Mouse (Mus musculus) limb, embryonic 14.5 days (tissue): ENCODE measurements around the gene Rps27. TPM values are rescaled to one million over a fixed set of nuclear protein-coding genes. Genes with fewer than 3 reads are reported as not detected.

Source experiments
- ATAC-seq: fragments of 200-750 bp; cut with Nextera tagmentation; 2 replicates; pipeline ENCODE4 v1.8.0; 2017; ENCODE audit warnings: low read depth, moderate number of reproducible peaks, moderate TSS enrichment; ENCODE audit not compliant: low FRiP score
- DNase-seq: peaks from one replicate; pipeline ENCODE4 v3.0.0-alpha.2; 2015; ENCODE audit warnings: low spot score
- H3K27ac ChIP-seq: fragments of 300-500 bp; sonication (generic); replicated peaks from 2 replicates; pipeline ENCODE4 v1.5.1; 2014; ENCODE audit warnings: low read depth, mild to moderate bottlenecking, low read length, moderate library complexity, mixed read lengths
- H3K27me3 ChIP-seq: fragments of 300-500 bp; sonication (generic); 2 replicates; pipeline ENCODE4 v1.6.1; 2014; ENCODE audit warnings: low read length, mixed read lengths; ENCODE audit not compliant: control insufficient read depth, insufficient read depth
- H3K36me3 ChIP-seq: fragments of 300-500 bp; sonication (generic); 2 replicates; pipeline ENCODE4 v1.6.1; 2014; ENCODE audit warnings: mild to moderate bottlenecking, low read length, moderate library complexity, mixed read lengths; ENCODE audit not compliant: control insufficient read depth, insufficient read depth
- H3K4me1 ChIP-seq: fragments of 300-500 bp; sonication (generic); 2 replicates; pipeline ENCODE4 v1.6.1; 2014; ENCODE audit warnings: antibody characterized with exemption, low read length, mixed read lengths; ENCODE audit not compliant: control insufficient read depth, insufficient read depth
- H3K4me2 ChIP-seq: fragments of 300-500 bp; sonication (generic); replicated peaks from 2 replicates; pipeline ENCODE4 v1.6.1; 2014; ENCODE audit warnings: low read depth, mild to moderate bottlenecking, low read length, moderate library complexity; ENCODE audit not compliant: severe bottlenecking
- H3K4me3 ChIP-seq: fragments of 300-500 bp; sonication (generic); replicated peaks from 2 replicates; pipeline ENCODE4 v1.5.1; 2014; ENCODE audit warnings: low read length
- H3K9ac ChIP-seq: fragments of 300-500 bp; sonication (generic); 2 replicates; pipeline ENCODE4 v1.6.1; 2014; ENCODE audit warnings: mild to moderate bottlenecking, low read depth, low read length, moderate library complexity; ENCODE audit not compliant: severe bottlenecking
- H3K9me3 ChIP-seq: fragments of 300-500 bp; sonication (generic); 2 replicates; pipeline ENCODE4 v1.6.1; 2016; ENCODE audit warnings: low read length; ENCODE audit not compliant: control insufficient read depth
- POLR2A ChIP-seq: fragments of 200-500 bp; IDR thresholded peaks from 2 replicates; pipeline ENCODE4 v1.8.0; 2012; ENCODE audit warnings: inconsistent platforms, mild to moderate bottlenecking, moderate library complexity, borderline replicate concordance; ENCODE audit not compliant: insufficient read depth, insufficient read length; ENCODE audit errors: extremely low read depth
- WGBS: fragments of 180-500 bp; shearing (Covaris S2); extraction: QIAGEN DNeasy Blood & Tissue Kit; methylation state at CpG from one replicate; pipeline ENCODE4 v1.1.7; 2014; 5-methylcytosine and 5-hydroxymethylcytosine counted together
- polyA plus RNA-seq, 2 experiments: library from polyadenylated mRNA; depleted of rRNA in 1 of 2; stranded (reverse) in 1 of 2; unstranded in 1 of 2; fragments of >200 nt; fragmentation: Nextera tagmentation in 1 of 2; extraction: Ambion mirVana in 1 of 2; gene quantifications; 2 replicates each; pipeline versions ENCODE4 v1.2.1 to v1.2.3; 2012 to 2014

Gene Rps27
- polyA plus RNA-seq, 2 experiments = 2,465 to 4,392 TPM

DNA sequence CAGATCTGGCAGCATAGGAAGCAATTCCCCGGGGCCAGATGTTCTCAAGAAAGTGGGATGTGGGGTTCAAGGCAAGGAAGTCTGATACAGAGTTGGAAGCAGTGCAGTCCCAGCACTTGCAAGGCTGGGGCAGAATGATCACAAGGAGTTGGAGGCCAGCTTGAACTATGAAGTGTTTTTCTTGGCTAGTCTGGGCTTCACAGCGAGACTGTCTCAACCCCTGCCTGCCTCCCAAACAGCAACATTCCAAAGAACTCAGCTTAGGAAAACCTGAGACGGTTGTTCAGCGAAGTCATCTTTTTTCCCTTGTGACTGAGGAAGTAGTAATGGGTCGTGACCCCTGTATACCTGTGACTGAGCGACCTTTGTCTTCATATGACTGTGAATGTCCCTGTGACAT is 37.3 kb upstream of the Rps27 start:
- 85% methylated on average over 6 of the region's 6 CpGs for WGBS
- ATAC-seq = no peak
- no peak overlapping the region for H3K27ac ChIP-seq
- H3K27me3 ChIP-seq = no peaks in the 10 kb centered on the region
- H3K4me1 ChIP-seq = peaks cover 17% of the 10 kb centered on the region
- H3K9me3 ChIP-seq = no peaks in the 10 kb centered on the region
- peaks cover 21% of the 10 kb centered on the region for H3K36me3 ChIP-seq
- TF ChIP-seq POLR2A = no peak
- no peak overlapping the region for H3K4me3 ChIP-seq
- H3K9ac ChIP-seq = no peak overlapping the region
- H3K4me2 ChIP-seq = no peak overlapping the region
- no peak for DNase-seq

DNA sequence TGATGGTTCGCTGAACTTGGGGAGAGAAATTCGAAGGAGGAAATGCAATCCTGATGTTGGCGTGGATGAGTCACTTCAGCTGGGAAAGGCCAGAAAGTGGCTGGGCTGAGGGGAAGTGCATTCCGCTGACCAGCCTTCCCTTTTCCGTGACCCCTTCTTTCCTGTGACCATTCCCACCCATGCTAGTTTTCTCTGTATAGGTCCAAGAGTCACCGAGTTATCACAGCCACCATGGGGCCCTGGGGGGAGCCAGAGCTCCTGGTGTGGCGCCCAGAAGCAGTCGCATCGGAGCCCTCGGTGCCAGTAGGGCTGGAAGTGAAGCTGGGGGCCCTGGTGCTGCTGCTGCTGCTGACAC is 35.3 kb upstream of the Rps27 start:
- H3K27ac ChIP-seq = peak overlapping the region; percentile 92
- peak overlapping the region; percentile 77 for H3K4me3 ChIP-seq
- peaks cover 21% of the 10 kb centered on the region for H3K36me3 ChIP-seq
- whole genome bisulfite sequencing = 6% methylated on average over 10 of the region's 10 CpGs
- peaks cover 12% of the 10 kb centered on the region for H3K4me1 ChIP-seq
- no peak for ATAC-seq
- no peaks in the 10 kb centered on the region for H3K9me3 ChIP-seq
- H3K4me2 ChIP-seq = peak overlapping the region; percentile 85
- H3K27me3 ChIP-seq = no peaks in the 10 kb centered on the region
- H3K9ac ChIP-seq = peak overlapping the region; percentile 84
- no peak for TF ChIP-seq POLR2A
- no peak for DNase-seq

DNA sequence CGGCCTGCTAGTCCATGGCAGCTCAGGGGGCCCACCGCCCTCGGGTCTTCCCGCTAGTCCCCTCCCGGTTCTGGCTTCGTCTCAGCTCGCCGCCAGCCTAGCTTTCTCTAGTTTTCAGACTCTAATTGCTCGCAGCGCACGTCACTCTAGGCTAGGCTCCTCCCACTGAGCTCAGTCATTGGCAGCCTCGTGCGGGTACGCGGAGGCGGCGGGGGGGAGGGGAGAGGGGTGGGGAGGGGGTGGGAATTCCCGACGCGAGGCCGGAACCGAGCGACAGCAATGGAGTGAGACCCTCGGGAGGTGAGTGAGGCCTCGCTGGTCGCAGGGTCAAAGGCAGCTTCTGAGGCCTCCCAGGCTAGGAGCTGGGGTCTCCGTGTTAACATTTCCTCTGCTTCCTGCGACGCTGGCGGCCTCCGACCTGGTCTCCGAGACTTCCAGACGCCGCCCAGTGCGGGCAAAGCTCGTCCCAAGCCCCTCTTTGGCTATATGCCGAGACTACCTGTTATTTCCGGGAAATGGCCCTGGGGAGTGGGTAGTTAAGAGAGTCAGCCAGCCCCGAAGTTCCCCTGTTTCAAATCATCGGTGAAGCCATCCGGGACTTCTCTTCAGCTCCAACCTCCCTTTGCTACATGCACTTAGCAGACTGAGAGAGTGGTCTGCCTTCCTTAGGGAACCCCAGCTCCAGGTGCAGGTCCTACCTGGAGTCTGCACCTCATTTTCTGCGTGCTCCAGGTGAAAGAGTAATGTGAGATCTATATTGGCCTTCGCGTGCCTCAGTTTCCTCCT is 34.7 kb upstream of the Rps27 start, which contains the start of gene Slc39a1:
Gene Slc39a1 (plus strand): TSS at position 213 of the 786 bp plus-strand sequence.
- H3K36me3 ChIP-seq = peaks cover 21% of the 10 kb centered on the region
- H3K9ac ChIP-seq = peak within 1 kb of the TSS; percentile 84
- H3K9me3 ChIP-seq = no peaks in the 10 kb centered on the region
- peak within 1 kb of the TSS; percentile 77 for H3K4me3 ChIP-seq
- TF ChIP-seq POLR2A = no peak
- peaks cover 17% of the 10 kb centered on the region for H3K4me1 ChIP-seq
- peak within 1 kb of the TSS; percentile 92 for H3K27ac ChIP-seq
- H3K4me2 ChIP-seq = peak within 1 kb of the TSS; percentile 85
- under 1% methylated on average over 44 of the region's 44 CpGs for WGBS
- DNase-seq (peak; percentile 97), ATAC-seq (peak; percentile 94)
- H3K27me3 ChIP-seq = no peaks in the 10 kb centered on the region

DNA sequence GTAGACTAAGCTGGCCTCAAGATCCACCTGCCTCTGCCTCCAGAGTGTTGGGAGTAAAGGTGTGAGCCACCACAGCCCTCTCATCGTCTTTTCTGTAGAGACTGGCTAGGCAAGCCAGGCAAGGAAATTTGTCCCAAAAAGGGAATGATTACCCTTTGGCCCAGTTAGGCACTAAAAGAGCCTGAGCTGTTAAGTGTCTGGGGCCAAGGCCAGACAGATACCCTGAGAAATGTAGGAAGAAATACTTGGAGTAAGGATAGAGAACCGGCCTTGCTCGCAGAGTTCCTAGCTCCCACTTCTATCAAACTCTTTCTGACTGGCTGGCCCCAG is 34.1 kb upstream of the Rps27 start:
- WGBS = 3% methylated on average over 3 of the region's 3 CpGs
- Histone ChIP-seq H3K4me3 (peak overlapping the region; percentile 77), H3K4me1 (peaks cover 21% of the 10 kb centered on the region), H3K4me2 (peak overlapping the region; percentile 85), H3K36me3 (peaks cover 21% of the 10 kb centered on the region), H3K9ac (peak overlapping the region; percentile 57), H3K27ac (peak overlapping the region; percentile 92), H3K27me3 (no peaks in the 10 kb centered on the region), H3K9me3 (no peaks in the 10 kb centered on the region)
- DNase-seq (no peak), ATAC-seq (no peak)
- no peak for TF ChIP-seq POLR2A

DNA sequence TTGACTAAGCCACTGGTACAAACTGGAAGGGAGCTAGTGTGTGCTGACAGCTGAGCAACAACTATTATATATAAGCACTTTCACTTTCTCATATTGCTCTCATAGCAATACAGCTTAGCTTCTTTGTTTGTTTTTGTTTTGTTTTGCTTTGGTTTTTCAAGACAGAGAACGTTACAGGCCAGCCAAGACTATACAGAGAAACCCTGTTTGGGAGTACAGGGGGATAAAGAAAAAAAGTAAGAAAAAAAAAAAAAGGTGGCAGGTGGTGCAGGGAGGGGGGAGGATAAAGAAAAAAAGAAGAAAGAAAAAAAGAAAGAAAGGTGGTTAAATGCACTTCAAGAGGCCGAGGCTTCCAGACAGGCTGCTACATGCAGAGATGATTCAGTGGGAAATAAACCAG is 32.0 kb upstream of the Rps27 start:
- H3K4me1 ChIP-seq = peaks cover 24% of the 10 kb centered on the region
- H3K4me3 ChIP-seq = no peak overlapping the region
- no peak overlapping the region for H3K4me2 ChIP-seq
- no peaks in the 10 kb centered on the region for H3K9me3 ChIP-seq
- ATAC-seq = no peak
- no peak for TF ChIP-seq POLR2A
- no peaks in the 10 kb centered on the region for H3K27me3 ChIP-seq
- no peak for DNase-seq
- H3K27ac ChIP-seq = no peak overlapping the region
- 62% methylated on average over 2 of the region's 2 CpGs for WGBS
- 0 out of 2 replicates have a peak, but pooled peaks cover 8% of the 10 kb centered on the region for H3K36me3 ChIP-seq
- H3K9ac ChIP-seq = no peak overlapping the region
